Mouse (Mus musculus): ENCODE data around the gene Bcl11a.
A peak's percentile ranks its signal among the peaks of the same experiment; 100 is the strongest.

Bcl11a gene

DNA sequence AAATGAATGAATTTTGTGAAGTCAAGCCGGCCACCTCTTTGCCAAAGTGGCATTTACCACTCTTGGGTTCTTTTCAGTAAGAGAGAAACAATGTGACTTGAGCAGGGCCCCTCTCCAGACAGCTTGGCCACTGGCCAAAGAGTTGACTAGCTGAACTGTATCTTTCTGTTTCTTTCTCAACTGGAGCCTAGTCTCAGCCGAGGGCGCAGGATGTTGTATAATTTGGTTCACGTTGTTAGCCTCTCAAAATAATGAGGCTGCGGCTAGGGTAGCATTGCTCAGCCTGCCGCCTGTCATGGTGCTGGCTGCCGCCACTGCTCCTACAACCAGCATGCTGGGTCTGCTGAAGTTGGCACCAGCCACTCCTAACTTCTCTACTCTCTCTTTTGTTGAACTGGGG, 84.2 kb downstream of the Bcl11a start:
- no peak for DNase-seq

DNA sequence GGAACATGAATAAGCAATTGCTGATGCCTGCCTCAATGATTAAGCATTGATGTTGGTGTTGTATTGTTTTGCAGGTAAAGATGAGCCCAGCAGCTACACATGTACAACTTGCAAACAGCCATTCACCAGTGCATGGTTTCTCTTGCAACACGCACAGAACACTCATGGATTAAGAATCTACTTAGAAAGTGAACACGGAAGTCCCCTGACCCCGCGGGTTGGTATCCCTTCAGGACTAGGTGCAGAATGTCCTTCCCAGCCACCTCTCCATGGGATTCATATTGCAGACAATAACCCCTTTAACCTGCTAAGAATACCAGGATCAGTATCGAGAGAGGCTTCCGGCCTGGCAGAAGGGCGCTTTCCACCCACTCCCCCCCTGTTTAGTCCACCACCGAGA, 85.2 kb downstream of the Bcl11a start:
- no peak for DNase-seq

DNA sequence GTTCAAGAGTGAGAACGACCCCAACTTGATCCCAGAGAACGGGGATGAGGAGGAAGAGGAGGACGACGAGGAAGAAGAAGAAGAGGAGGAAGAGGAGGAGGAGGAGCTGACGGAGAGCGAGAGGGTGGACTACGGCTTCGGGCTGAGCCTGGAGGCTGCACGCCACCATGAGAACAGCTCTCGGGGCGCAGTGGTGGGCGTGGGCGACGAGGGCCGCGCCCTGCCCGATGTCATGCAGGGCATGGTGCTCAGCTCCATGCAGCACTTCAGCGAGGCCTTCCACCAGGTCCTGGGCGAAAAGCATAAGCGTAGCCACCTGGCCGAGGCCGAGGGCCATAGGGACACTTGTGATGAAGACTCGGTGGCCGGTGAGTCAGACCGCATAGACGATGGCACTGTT, 86.2 kb downstream of the Bcl11a start:
- no peak for DNase-seq

DNA sequence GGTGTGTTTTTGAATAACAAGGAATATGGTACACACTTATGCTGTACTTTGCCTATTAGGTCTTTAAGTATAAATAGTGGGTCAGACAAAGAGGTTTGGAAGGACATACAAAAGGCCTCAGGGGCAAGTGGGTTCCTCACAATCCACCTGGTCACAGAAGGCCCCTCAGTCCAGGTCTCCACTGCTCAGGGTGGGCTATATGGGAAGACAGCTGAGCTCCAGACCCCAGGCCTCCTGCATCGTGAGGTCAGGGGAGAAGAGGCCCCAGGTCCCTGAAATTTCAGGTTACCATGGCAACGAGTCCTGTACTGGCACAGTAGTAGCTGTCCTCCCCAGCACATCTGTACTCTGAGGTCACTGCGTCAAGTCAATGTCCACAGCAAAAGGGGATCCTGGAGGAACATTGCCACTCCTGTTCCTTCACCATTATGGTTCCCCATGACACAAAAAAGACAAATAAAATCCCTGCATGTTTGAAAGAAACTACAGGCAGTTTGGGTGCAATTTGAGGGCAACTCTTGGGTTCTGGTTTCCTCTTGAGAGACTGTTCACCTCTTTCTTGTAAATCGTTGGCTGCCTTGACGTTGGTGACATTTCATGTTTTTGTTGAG, 93.9 kb downstream of the Bcl11a start:
- DNase-seq = no peak

DNA sequence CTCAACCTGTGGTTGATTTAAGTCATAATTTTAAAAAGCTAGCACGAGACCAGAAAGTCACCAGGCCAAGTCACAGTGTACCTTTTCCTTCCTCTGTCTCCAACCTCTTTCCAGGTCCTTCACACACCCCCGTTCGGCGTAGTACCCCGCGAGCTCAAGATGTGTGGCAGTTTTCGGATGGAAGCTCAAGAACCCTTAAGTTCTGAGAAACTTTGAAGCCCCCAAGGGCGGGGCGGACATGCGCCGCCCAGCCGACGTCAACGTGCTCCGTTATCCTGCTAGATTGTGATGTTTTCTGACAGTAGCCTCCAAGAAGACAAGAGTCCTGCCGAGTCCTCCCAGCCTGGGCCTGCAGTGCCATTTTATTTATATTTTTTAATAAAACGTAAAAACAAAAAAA, 94.7 kb downstream of the Bcl11a start:
- DNase-seq = no peak

DNA sequence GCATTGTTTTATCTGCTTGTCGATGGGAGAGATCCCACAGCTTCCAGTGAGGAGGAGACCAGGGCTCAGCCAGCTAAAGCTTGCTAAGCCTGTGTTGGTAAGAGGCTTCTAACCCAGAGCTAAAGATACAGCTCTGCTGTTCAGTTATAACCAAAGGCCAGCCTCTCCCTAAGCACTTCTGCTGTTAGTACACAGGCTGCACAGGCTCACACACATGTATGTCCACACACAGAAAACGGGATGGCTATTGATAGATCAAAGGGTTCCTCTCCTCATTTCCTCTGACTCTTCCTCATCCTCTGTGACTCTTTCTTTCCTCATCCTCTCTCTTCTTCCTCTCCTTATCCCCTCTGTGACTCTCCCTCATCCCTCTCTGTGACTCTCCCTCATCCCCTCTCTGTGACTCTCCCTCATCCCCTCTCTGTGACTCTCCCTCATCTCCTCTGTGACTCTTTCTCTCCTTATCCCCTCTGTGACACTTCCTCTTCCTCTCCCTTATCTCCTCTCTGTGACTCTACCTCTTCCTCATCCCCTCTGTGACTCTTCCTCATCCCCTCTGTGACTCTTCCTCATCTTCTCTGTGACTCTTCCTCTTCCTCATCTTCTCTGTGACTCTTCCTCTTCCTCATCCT, 96.4 kb downstream of the Bcl11a start:
- no peak for DNase-seq

DNA sequence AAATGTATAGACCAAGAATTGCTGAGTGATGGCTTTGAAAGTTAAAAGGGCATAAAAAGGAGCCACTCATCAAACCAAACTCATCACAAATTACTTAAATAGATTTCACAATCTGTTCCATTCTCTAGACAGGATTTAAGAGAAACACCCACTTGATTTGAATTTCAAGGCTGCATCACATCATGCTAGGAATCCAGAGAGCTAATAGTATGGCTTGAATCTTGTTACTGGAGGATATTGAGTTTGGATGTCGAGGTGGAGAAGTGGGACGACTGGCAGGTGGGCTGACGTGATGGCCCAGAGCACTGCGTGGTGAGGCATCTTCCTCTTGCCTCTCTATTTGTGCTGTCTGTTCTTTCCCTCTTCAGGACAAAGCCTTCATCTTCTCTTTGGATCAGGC, 99.6 kb downstream of the Bcl11a start:
- DNase-seq = no peak

DNA sequence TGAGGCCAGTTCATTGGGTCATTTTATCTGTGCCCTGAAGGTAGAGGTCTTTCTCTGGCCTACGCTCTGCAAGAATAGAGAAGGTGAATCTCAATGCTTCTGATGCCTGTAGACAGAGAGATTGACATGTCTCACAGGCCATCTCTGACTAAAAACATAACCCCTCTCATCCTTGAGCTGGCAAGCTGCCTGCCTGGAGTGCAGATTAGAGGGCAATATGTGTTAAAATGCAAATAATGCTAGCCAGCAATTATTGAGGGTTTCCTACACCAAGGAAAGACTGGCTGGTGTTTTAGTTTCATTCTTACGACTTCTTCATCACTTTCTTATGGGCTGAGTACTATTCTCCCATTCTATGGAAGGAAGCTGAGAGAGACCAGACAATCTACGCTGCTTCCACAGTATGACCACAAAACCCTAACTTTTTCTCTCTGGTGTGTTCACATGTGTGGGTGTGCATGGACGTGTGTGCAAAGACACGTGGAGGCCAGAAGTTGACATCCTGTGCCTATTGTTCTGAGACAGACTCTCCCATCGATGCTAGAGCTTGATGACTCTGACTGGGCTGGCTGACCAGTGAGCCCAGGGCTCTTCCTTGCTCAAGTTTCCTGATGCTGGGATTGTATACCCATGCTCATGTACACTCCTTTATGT, 101.1 kb downstream of the Bcl11a start:
- DNase-seq = no peak

DNA sequence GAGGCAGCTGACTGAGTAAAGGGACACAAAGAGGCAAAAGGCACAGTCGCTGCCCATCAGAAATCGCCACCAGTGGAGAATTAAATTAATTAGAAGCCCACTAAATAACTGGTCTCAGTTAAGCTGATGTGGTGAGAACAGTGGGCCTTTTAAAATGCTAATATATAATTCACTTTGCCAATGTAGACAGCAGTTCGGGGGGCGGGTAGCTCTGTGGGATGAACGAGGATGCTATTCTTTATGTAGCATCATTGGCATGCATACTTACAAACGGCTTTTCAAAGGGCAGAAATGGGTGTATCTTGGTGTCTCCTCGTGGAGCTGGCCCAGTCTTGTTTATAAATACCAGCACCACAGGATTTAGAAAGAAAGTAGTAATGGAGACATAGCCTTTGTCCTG, 102.2 kb downstream of the Bcl11a start:
- no peak for DNase-seq

DNA sequence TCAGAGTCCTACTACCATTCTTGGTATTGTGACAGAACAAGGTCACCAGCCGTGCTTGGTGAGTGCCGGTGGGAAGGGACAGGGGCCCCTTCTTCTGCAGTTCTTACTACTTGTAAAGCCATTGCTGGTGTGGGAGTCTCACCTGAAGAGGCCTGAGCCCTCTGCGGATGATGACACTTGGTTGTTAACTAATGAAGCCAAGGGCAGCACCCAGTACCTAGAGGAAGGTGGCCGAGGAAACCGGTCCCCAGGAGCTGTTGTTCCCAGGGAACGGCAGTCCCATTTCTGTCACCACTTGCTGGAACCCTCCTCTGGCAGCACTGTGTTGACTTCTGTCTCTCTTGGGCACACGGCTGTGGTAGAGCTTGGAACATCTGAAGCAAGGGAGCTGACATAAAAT, 105.6 kb downstream of the Bcl11a start:
- no peak for DNase-seq

DNA sequence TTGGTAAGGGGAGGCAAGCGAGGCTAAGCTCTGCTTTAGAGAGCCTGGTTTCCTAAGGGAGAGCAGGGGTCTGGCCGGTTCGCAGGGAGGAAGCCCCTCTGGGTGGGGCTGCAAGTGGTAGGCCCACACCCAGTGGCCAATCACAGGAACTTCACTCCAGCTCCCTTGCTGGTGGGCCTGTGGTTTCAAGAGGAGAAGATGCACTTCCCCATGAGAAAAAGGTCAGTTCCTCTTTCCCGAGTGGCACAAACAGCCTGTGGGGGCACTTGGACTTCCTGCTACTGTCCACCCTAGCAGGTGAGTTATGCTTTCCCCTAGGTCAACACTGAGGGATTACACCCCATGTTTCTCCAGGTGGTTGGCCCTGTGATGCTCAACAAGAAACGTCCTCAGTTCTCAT, 107.1 kb downstream of the Bcl11a start:
- DNase-seq = no peak

DNA sequence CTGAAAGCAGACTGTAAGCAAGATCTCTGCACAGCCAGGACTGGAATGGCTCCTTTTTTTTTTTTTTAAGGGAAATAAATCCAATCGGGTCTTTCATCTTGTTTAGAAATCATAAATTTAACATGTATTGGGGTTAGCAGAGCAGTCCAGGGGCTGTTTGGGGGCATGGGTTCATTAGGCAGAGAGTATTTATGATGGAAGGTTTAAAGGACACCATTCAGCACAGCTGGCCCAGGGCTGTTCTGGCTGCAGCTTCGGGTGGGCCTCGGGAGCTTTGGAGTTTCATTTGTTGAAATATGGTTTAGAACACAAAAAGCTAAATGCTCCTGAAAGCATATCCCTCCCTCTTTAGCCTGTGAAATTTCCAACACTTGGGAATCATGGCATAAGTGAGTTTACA, 112.6 kb downstream of the Bcl11a start:
- DNase-seq = no peak

DNA sequence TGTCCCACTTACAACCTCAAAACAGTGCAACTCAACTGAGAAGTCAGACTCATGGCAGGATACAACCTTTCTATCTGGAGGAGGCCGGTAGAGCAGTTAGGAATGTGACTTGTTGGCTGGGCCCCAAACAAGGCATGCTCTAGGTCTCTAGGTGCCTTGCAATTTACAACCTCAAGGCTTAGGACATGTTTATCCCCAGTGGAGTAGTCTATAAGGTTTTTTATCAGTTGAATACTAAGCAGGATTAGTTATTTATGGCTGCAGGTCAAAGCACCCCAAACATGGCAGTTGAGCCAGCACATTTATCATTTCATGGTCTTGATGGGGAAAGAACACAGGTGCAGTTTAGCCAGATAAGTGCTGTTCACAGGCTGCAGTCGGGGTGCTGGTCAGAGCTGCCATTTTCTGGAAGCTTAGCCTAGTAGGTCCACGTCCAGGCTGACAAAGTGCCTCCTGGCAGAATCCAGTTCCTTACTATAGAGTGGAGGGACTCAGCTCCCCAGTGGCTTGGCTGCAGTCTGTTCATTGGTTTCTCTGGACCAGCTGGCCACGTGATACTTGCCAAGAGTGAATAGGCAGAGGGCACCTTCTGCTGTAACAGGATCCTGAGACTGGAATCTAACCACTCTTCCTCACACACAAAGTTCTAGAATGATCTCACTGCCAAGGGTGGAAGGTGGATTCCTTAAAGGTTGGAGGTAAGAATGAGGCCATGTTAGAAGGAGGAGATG, 118.8 kb downstream of the Bcl11a start:
- DNase-seq = peak; percentile 11 to 18

DNA sequence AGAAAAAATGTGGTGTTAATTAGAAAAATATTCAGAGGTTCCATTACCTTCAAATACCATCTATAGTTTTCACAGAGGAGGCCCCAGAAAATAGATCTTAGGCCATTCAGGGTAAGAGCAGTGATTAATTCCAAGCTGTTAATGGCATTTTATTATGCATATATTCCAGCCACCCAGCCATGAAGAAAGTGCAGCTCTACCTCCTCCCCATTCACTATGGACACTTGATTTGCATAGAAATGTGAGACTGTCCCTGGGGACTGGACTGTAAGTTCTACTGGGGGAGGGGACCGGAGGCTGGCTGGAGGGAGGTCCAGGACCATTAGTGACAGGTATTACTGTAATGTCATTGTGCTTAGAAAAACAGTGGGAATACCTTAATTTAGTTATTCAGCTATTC, 119.6 kb downstream of the Bcl11a start:
- peak in 1 of 2 experiments; percentile 16 for DNase-seq

DNA sequence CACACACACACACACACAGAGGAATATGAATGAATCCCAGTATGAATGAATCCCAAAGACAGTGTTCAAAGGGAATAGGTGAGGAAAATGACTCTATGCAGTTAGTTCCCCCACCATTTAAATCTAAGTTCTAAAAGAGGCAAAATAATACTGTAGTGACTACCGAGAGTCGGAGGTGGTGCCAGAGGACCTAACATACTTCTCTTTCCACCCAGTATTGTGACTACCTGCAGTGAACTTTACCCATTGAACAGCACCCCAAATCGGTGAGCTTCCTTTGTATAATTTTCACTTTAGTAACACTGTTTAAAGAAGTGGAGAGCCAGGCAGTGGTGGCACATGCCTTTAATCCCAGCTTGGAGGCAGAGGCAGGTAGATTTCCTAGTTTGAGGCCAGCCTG, 121.7 kb downstream of the Bcl11a start:
- DNase-seq = no peak

DNA sequence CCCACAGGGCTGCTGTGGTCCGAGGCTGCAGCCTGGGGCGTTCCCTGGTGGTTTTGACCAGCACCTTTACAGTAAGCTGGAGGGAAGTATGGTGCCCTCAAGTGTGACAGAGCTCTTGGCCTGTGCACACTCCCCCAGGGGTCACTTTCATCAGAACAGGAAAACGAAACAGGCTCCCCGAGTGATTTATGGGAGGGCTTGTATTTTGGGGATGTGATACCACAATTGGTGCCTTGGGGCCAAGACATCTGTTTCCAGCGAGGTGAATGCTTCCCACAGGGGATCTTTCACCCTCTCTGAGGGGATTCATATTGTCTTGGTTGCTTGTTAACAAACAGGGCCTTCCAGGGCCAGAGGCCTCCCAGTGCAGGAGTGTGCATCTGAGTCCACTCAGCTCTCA, 122.5 kb downstream of the Bcl11a start:
- no peak for DNase-seq

DNA sequence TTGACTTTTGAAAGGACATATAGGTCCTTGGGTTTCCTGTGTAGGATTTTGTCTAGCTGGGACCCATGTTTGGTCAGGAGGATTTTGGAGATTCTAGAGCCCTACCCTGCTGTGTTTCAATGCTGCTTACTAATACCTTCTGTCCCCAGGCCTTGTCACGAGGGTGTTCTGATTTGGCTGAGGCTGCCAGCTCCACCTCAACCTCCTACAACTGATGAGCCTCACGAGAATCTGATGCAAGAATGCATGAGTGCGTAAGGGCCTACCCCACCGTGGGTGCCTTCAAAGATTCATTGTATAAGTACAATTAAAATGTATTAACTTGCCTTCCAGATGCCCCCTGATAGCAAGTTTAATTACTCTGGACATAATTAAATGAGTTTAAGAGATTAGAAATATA, 123.4 kb downstream of the Bcl11a start:
- no peak for DNase-seq

DNA sequence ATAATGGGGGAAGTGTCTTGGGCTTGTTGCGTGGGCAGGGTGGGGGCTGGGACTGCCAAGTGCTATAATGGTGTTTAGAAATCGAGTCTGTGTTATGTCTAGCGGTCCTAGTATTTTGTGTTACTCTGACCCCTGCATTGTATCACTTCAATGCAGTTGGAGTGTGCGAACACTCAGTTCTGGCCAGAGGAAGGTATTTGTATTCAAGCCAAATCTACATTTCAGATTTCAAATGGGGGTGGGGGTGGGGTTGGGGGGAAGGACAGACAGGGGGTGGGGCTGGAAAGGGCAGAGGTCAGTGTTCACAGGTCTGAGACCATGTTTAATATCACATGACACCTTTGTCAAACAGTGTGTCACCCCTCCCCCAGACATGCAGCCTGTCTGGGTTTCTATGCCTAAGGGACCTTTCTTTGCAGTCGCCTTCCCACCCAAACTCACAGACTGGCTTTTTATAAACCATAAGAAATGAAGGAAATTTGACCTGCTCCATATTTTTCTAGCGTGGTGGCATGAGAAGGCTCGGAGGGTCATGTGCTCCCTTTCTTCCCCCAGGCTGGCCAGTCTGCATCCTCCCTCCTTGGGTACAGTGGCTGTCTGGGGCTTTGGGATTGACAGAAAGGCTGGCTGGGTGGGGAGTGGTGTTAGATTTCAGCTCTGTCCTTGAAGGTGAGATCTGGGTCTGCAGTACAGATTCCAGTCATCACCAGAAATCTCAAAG, 124.9 kb downstream of the Bcl11a start:
- no peak for DNase-seq

DNA sequence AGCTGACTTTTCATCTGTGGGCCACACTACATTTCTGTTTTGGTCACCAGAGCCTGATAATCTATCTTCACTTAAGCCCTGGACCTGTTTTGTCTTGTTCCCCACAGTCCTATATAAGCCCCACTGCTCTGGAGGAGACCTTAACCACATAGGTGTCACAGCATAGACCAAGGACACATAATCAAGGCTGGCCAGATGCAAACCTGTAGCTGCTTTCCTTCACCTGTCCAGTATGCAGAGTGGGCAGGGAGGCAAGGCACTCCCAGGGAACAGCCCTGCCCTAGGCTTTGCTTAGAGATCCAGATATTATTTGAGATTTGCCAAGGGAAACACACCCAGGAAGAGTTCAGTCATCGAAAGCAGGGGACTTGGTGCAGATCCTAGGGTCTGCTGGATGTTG, 125.6 kb downstream of the Bcl11a start:
- no peak for DNase-seq

DNA sequence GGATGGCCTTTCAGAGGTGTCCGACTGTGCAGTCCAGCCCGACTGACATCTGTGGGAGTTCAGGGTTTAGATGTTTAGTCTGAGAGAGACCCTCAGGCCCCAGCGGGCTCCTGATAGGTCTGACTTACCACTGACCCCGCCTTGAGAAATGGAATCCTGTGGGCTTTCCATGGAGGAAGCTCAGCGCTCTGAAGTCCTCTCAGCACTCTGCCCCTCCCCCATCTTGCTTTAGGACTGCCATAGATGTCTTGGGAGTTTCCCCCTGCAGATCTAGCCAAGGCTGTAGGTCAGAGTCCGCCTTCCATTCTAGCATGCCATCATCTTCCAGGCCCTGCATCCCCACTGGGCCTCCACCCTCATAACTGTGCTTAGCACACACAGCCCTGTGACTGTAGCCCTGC, 131.1 kb downstream of the Bcl11a start:
- DNase-seq = no peak

DNA sequence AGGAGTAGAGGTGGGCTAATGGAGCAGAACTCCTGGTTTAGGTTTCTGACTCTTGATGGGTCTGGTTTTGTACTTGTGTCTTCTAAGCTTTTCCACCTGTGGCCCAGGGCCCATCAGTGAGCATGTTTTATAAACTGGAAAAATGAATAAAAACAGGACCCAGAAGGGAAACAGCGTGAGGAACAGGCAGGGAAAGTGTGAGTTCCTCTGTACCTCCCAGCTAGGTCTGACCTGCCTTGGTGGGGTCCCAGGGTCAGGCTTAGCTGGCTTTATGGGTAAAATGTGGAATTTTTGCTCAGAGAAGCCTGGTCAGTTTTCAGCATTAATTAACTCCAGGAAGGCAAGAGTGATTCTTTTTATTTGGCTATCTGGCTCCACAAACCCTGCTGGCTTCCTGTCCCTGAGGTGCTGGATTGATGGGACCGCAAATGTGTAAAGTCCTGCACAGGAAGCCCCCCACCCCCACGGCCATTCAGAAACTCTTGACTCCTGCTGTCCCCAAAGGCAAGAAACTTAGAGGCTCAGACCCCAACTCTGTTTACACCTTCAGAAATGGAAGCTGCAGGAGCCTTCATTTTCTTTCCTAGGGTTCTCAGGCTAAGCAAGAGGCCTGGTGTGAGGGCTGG, 136.8 kb downstream of the Bcl11a start:
- no peak for DNase-seq

DNA sequence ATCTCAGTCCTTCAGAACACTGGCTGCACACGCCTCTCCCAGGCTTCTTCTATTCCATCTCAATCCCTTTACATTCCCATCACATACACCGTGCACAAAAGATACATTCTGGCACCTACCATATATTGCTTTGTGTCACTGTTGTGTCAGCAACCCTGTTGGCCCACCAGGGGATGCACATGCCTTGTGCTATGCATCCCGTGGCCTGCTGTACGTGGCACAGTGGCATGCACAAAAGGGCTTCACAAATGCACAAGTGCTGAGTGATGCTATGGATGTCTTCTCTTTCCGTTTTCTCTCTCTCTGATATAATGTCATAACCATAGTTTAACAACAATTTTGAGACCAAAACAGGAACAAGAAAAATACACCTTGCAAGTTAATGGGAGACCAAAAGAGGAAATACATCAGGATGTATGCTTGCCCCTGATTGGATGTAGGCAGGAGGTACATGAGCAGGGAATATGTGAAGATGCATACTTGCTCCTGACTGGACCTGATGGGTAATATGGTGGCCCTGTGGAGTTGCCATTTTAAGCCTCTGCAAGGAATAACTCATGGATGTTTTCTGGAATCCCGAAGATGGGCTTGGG, 140.0 kb downstream of the Bcl11a start:
- no peak for DNase-seq
